Mouse (Mus musculus) myocyte (in vitro differentiated cells): ENCODE measurements around the gene Rbfox1. TPM values are rescaled to one million over a fixed set of nuclear protein-coding genes. Genes with fewer than 3 reads are reported as not detected.

Source experiments
- H3K27me3 ChIP-seq: one replicate; pipeline ENCODE4 v1.6.1; 2011; ENCODE audit not compliant: control insufficient read depth, insufficient read depth, insufficient read length
- H3K36me3 ChIP-seq: one replicate; pipeline ENCODE4 v1.6.1; 2011; ENCODE audit not compliant: control insufficient read depth, insufficient read depth
- H3K4me2 ChIP-seq: one replicate; pipeline ENCODE4 v1.6.1; 2011; ENCODE audit warnings: low read depth, control low read depth
- H3K4me3 ChIP-seq: one replicate; pipeline ENCODE4 v1.5.1; 2011; ENCODE audit warnings: mild to moderate bottlenecking, control low read depth, moderate library complexity
- H3K79me2 ChIP-seq: one replicate; pipeline ENCODE4 v1.6.1; 2011; ENCODE audit not compliant: control insufficient read depth, insufficient read depth
- H3ac ChIP-seq: one replicate; pipeline ENCODE4 v1.6.1; 2011; ENCODE audit not compliant: control insufficient read depth, insufficient read length
- CEBPB ChIP-seq: IDR thresholded peaks from 2 replicates; pipeline ENCODE4 v1.6.1; 2011; ENCODE audit warnings: mild to moderate bottlenecking, moderate library complexity; ENCODE audit not compliant: poor library complexity, insufficient read depth, severe bottlenecking
- E2F4 ChIP-seq: IDR thresholded peaks from one replicate; pipeline ENCODE4 v1.6.1; 2011; ENCODE audit warnings: mild to moderate bottlenecking, control low read depth, moderate library complexity; ENCODE audit not compliant: insufficient read depth
- MAX ChIP-seq: IDR thresholded peaks from one replicate; pipeline ENCODE4 v1.6.1; 2011; ENCODE audit warnings: low read depth, mild to moderate bottlenecking, control low read depth
- MYOD1 ChIP-seq, 3 experiments: IDR thresholded peaks; one replicate each; pipeline ENCODE4 v1.6.1; 2011; ENCODE audit warnings: control low read depth in 2 of 3, low read depth in 2 of 3, mild to moderate bottlenecking in 2 of 3, moderate library complexity in 1 of 3; ENCODE audit not compliant: insufficient read length in 2 of 3, control insufficient read depth in 1 of 3
- MYOG ChIP-seq, 3 experiments: IDR thresholded peaks; one replicate each; pipeline ENCODE4 v1.6.1; 2011; ENCODE audit warnings: control low read depth in 2 of 3, low read depth in 2 of 3, mild to moderate bottlenecking in 2 of 3; ENCODE audit not compliant: insufficient read length in 2 of 3, control insufficient read depth in 1 of 3, insufficient read depth in 1 of 3
- POLR2A ChIP-seq: IDR thresholded peaks from one replicate; pipeline ENCODE4 v1.6.1; 2011; ENCODE audit warnings: low read depth, mild to moderate bottlenecking, control low read depth, moderate library complexity; ENCODE audit not compliant: insufficient read length
- POLR2AphosphoS2 ChIP-seq: IDR thresholded peaks from one replicate; pipeline ENCODE4 v1.6.1; 2011; ENCODE audit warnings: low read depth, control low read depth; ENCODE audit not compliant: insufficient read length
- REST ChIP-seq: IDR thresholded peaks from one replicate; pipeline ENCODE4 v1.6.1; 2011; ENCODE audit warnings: mild to moderate bottlenecking, control low read depth, moderate library complexity; ENCODE audit not compliant: insufficient read depth, insufficient read length
- SRF ChIP-seq: IDR thresholded peaks from one replicate; pipeline ENCODE4 v1.6.1; 2011; ENCODE audit warnings: low read depth; ENCODE audit not compliant: control insufficient read depth, insufficient read length
- TCF12 ChIP-seq: IDR thresholded peaks from one replicate; pipeline ENCODE4 v1.6.1; 2011; ENCODE audit warnings: mild to moderate bottlenecking, control low read depth; ENCODE audit not compliant: poor library complexity, insufficient read depth, severe bottlenecking
- TCF3 ChIP-seq: IDR thresholded peaks from one replicate; pipeline ENCODE4 v1.6.1; 2011; ENCODE audit warnings: low read depth, control low read depth; ENCODE audit not compliant: insufficient read length
- USF1 ChIP-seq: IDR thresholded peaks from one replicate; pipeline ENCODE4 v1.6.1; 2011; ENCODE audit warnings: low read depth, mild to moderate bottlenecking, control low read depth, moderate library complexity
- polyA plus RNA-seq: library from polyadenylated mRNA; unstranded; fragments of >200 nt; fragmentation: generic; extraction: Trizol; gene quantifications from one replicate; pipeline ENCODE4 v1.2.1, GENCODE M21; 2012; ENCODE audit warnings: missing spikeins

The Rbfox1 gene
- polyA plus RNA-seq, 1 experiment: 8.3 TPM

- Histone ChIP-seq H3K79me2 (no peaks in the 10 kb centered on the region), H3K36me3 (no peaks in the 10 kb centered on the region), H3K4me3 (no peak overlapping the region), H3K27me3 (no peaks in the 10 kb centered on the region), H3K4me2 (no peak overlapping the region), H3ac (no peak overlapping the region)
- TF ChIP-seq MAX (no peak), CEBPB (no peak), USF1 (no peak), POLR2A (no peak), REST (no peak), TCF3 (no peak), MYOD1 (IDR thresholded peaks at IDR 0.05; ENCODE audit: control insufficient read depth in 1 of 3, insufficient read length in 2 of 3, low read depth in 2 of 3) (no peak), E2F4 (no peak), POLR2AphosphoS2 (no peak), MYOG (IDR thresholded peaks at IDR 0.05; ENCODE audit: control insufficient read depth in 1 of 3, insufficient read depth in 1 of 3, insufficient read length in 2 of 3, low read depth in 2 of 3) (no peak)
Measured at GRCm38 (mm10) chr16:6309940-6310339, 424.8 kb downstream of the Rbfox1 start.

GRCm38 (mm10) chr16:6310744-6311678, 425.9 kb downstream of the Rbfox1 start:
- TF ChIP-seq POLR2A (no peak), POLR2AphosphoS2 (no peak), MYOD1 (IDR thresholded peaks at IDR 0.05; ENCODE audit: control insufficient read depth in 1 of 3, insufficient read length in 2 of 3, low read depth in 2 of 3) (no peak), SRF (no peak), MAX (no peak), TCF3 (no peak)
- H3K4me3 ChIP-seq: no peak overlapping the region
- no peak overlapping the region for H3ac ChIP-seq
- no peaks in the 10 kb centered on the region for H3K36me3 ChIP-seq
- H3K4me2 ChIP-seq: no peak overlapping the region
- no peaks in the 10 kb centered on the region for H3K79me2 ChIP-seq
- no peaks in the 10 kb centered on the region for H3K27me3 ChIP-seq

- Histone ChIP-seq H3K27me3 (no peaks in the 10 kb centered on the region), H3K4me3 (no peak overlapping the region), H3ac (no peak overlapping the region), H3K36me3 (no peaks in the 10 kb centered on the region), H3K4me2 (no peak overlapping the region), H3K79me2 (no peaks in the 10 kb centered on the region)
- no peak for TF ChIP-seq CEBPB
- TF ChIP-seq TCF12: no peak
- no peak for TF ChIP-seq SRF
- no peak for TF ChIP-seq E2F4
- TF ChIP-seq POLR2AphosphoS2: no peak
Measured at GRCm38 (mm10) chr16:6313689-6314088, 428.5 kb downstream of the Rbfox1 start.

GRCm38 (mm10) chr16:6324832-6325231, 439.7 kb downstream of the Rbfox1 start:
- Histone ChIP-seq H3K4me3 (no peak overlapping the region), H3K27me3 (no peaks in the 10 kb centered on the region), H3K36me3 (no peaks in the 10 kb centered on the region), H3ac (no peak overlapping the region), H3K4me2 (no peak overlapping the region), H3K79me2 (no peaks in the 10 kb centered on the region)
- no peak for TF ChIP-seq MAX
- no peak for TF ChIP-seq TCF12
- TF ChIP-seq CEBPB: no peak
- no peak for TF ChIP-seq REST
- TF ChIP-seq SRF: no peak
- TF ChIP-seq USF1: no peak

- TF ChIP-seq CEBPB (no peak), TCF3 (no peak), SRF (no peak), E2F4 (no peak)
- Histone ChIP-seq H3ac (no peak overlapping the region), H3K27me3 (no peaks in the 10 kb centered on the region), H3K36me3 (no peaks in the 10 kb centered on the region), H3K79me2 (no peaks in the 10 kb centered on the region), H3K4me2 (no peak overlapping the region), H3K4me3 (no peak overlapping the region)
Measured at GRCm38 (mm10) chr16:6331400-6331939, 446.3 kb downstream of the Rbfox1 start.
